Mouse (Mus musculus) liver, adult 2 months (tissue): ENCODE data around the gene Tspo2.

Experiments used
- CTCF ChIP-seq: fragments of 200-500 bp; IDR thresholded peaks from 2 replicates; pipeline ENCODE4 v1.5.1; 2011; ENCODE audit warnings: low read depth, low read length, control low read depth
- POLR2A ChIP-seq: fragments of 200-500 bp; IDR thresholded peaks from 2 replicates; pipeline ENCODE4 v1.6.1; 2011; ENCODE audit warnings: low read length, control low read depth; ENCODE audit not compliant: insufficient read depth; ENCODE audit errors: extremely low read depth

- TF ChIP-seq CTCF (no peak), POLR2A (no peak)
Measured at GRCm38 (mm10) chr17:48431054-48431453, 20.3 kb downstream of the Tspo2 start.
